Mouse (Mus musculus): Measurements from ENCODE around the gene Eif2d.
A peak's percentile ranks its signal among the peaks of the same experiment; 100 is the strongest.

- TF ChIP-seq POLR2A (IDR thresholded peaks at IDR 0.05; ENCODE audit: low read depth, low read length) (no peak), CTCF (IDR thresholded peaks at IDR 0.05; ENCODE audit: extremely low read depth, insufficient read length, insufficient replicate concordance, low read depth, low read length) (peak; percentile 56; the same call in 1 of the 2 replicates)
Observed at GRCm38 (mm10) chr1:131207531-131207930, 54.5 kb downstream of the Eif2d start.

All from small intestine, adult 2 months (tissue).